Mouse (Mus musculus) cerebellum, postnatal 25 days (tissue): ENCODE measurements at regions not wholly inside any gene's neighbourhood (a gene's known extent, or its start where the extent isn't known, plus 50 kb on each side); places are given as distances from the start of the nearest gene placed in this dataset.

Source experiments
- DNase-seq, 2 experiments: peaks; one replicate each; pipeline ENCODE4 v3.0.0; 2021; ENCODE audit warnings: mixed read lengths in 2 of 2

DNA sequence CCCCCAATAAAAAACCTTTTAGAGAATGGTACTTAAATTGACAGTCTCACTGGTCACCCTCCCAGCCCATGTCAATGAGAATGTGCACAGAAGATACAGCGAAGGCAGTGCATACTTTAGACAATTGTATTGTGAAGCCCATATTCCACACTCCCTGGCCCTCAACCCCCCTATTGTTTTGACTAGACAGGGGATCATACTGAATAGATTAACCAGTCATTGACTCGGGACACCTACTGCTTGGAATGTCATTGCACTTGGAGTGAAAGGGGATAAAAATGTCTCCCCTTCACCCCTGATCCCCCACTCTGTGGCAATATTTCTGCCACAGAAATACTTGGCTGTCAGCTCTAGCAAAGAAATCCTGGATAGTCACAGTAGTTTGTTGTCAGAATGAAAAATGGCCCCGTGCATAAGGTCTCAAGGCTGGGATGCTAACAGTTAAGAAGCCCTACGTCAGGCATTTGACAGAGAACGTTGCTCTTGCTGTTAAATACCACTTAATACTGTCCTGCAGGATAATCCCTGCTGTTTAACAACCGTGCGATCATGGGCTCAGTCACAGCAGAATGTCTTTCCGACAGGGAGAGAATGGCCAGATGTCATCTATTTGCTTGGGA is 644.5 kb upstream of the Sox9 start:
- DNase-seq: no peak

DNA sequence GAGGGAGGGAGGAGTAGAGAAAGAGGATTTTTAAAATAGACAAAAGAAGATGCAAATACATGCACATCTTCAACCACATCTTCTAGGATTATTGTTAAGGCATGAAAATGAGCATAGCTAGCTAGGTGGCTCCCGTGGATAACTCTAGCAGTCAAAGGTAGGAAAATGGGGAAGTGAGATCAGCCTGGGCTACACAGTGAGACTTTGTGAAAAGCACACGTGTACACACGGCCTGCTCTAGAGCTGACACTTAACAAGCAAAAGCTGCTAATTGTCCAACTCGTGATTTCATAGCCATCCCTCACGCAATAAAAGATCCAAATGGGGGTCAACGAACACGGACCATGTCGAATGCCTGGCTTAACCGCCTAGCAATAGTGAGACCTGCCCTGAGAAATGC is 642.0 kb upstream of the Sox9 start:
- no peak for DNase-seq

DNA sequence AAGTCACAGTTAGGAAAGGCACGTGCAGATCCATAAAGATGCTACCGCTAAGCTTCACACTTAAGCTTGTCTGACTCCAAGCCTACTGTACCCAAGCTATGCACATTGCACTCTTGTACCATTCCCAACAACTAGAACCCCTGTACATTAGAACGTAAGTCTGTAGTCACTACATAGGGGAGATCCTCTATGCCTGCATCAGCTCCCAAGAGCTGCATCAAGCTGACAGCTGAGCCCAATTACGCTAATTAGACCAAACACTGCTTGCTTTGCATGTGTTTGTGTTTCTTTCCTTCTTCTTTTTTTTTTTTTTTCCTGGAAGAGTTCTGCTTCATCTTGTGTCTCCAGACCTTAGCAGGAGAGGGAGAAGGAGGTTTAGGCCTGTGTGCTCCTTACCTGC is 641.5 kb upstream of the Sox9 start:
- no peak for DNase-seq

DNA sequence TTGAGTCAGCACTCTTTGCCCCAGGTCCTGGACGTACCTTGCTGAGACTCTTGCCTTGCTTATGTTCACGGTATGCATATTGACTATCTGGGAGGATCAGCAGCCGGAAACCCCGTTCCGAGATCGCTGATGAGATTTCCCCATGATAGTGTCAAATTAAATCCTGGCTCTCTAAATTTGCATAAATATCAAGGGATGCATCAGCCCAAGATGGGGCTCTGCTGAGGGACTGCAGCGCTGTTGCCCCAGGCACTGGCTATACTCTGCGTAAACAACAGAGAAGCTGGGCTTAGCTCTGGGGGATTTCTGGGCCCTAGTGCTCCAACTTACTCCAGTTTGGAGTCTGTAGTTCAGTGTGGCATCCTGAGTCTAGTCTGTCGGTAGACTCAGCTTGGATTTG is 641.1 kb upstream of the Sox9 start:
- no peak for DNase-seq

DNA sequence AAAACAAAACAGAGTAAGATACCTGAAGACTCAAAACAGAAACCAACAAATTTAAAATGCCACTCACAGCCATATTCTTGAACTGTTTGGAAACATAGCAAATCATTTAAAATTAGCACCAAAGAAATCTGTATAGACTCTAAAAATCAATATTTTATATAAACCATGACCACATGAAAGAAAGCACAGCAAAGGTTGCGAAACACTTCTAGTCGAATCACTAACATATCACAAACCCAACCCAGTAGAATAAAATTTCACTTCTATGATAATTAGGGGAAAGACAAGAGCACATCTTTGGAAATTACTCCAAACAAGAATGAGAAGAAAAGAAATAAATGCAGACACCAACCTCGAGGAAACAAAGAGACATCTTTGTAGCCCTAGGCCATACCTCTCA is 630.0 kb upstream of the Sox9 start:
- DNase-seq: no peak

DNA sequence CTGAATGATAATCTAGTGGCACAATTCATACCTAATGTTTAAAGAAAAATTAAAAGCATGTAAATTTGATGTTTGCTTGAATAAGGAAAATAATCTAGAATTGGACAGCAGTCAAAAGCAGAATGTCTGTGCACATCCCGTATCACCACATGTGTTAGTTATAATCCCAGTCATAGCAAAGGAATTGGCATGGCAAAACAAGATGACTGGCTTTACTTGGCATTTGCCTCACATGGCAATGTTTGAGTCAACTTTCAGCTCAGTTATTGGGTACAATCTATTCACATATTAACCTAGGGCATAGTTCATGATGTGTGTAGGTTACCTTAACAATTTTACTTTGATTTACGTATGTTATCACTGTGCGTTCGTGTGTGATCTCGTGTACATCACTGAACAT is 628.8 kb upstream of the Sox9 start:
- DNase-seq: no peak

DNA sequence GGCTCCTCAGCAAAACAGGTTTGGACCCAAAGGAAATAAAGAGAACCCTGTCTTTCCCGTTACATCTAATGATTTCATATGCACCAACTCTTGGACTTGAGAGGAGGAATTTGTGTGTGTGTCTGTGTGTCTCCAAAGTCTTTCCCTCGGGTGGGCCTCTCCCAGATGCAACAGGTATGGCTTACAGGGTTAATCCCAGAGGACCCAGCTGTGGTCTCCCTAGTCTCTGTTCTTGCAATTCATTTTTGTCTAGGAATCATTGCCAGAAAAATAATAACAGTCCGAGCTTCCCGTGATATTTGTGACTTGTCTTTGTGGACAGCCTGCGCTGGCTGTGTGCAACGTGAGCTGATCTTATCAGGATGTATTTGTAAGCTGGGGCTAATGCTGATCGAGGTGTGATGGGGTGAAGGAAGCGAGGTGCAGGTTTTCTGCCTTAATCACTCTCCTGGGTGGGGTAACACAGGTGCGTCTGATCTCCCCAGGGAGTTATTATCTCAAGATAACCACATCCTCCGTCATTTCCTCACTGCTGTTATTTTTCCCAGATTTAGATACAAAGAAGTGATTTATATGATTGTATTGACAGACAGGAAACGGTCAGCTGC is 627.2 kb upstream of the Sox9 start:
- DNase-seq: no peak

DNA sequence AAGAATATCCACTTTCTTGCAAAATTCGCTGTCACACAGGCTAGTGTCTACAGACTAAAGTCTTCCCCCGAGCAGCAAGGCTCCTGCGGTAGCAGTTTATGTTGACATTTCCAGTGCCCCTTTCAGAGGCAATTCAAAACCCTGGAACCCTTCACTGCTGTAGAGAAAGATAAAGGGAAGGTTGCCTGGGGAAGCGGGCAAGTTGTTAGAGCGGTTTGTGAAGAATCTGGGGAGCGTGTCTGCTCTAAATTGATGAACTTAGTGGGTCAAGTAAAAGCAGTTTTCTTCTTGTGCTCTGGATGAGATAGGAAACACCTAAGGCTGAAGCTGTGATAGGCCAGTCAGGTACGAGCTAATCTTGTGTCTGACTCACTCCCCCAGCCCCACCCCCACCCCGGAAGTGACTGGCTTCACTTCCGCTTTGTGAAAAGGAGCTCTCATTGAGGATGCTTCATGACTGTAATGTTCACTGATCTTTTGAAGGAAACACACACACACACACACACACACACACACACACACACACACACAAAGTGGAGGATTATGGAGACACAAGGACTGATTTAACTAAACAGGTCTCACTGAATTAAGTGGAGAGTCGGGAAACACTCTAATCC is 626.6 kb upstream of the Sox9 start:
- DNase-seq: no peak

DNA sequence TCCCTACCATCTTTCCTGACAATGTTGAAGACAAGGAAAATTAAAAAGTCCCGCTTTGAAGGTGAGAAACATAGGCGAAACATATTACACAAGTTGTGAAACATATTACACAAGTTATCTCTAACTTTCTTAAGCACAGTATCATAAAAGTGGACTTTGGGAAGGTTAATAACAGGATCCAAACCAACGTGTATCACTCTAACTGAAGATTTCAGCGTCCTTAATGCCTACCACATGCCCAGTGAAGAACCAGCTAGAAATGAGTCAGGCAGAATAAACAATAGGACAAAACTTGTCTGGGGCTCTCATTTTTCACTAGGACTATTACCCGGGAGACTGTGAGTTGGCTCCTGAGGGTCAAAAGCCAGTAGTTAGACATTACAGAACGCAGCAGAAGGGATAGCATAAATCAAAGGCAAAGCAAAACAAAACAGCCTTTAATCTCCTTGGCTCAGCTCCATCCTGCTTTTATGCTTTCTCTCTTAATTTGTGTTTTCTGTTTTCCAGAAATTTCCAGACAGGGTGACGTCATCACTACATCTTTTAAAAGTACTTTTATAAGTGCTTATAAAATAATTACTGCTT is 618.3 kb upstream of the Sox9 start:
- no peak for DNase-seq

DNA sequence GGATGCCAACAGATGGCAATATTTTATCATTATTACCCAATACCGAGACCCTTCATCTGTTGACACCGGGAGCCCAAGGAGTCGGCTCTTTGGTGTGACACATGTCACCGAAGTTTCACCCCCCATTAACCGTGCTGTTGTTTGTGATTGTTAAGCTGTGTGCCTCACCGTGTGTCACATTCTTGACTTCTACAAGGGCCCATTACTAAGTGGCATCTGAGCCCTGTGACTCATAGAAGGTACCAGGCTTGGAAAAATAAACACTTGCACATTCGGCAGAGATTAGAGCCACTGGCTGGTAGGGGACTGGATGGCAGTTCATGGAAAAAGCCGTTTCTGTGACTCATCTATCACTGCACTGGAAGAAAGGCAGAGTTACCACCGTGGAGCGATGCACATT is 608.4 kb upstream of the Sox9 start:
- DNase-seq: no peak

DNA sequence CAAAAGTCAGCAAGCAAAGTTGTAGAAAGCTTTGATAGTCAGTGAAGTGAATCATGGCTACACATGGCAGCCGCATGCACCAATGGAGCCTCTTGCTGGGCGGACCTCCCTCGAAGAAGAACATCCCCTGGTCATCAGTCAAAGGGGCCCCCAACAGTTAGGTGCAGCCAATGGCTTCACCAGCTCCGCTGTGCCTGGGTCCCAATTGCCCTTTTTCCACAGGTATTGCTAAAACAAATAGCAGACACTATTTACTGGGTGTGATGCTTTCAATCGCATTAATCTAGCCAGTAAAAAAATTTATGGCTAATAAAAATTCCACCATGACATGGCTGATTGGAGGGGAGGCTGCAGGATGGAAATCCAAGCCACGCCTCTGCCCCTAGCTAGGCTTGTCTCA is 606.7 kb upstream of the Sox9 start:
- no peak for DNase-seq

DNA sequence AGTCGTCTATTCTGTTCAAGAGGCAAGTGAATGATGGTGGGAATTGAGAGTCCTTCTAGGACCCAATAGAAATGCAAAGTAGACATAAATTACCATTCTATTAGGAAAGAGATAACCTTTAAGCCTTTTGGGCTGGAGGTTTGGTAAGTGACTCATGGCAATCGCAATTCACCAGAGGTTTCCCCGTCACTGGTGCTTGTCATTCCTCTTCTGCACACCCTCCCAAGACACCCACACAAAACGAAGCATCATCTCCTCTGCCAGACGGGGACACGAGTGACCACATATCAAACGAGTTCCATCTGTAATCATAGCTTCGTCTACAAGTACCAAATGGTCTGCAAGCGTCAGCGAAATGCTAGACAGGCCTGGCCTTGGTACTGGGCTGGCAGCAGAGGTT is 601.4 kb upstream of the Sox9 start:
- DNase-seq: no peak

DNA sequence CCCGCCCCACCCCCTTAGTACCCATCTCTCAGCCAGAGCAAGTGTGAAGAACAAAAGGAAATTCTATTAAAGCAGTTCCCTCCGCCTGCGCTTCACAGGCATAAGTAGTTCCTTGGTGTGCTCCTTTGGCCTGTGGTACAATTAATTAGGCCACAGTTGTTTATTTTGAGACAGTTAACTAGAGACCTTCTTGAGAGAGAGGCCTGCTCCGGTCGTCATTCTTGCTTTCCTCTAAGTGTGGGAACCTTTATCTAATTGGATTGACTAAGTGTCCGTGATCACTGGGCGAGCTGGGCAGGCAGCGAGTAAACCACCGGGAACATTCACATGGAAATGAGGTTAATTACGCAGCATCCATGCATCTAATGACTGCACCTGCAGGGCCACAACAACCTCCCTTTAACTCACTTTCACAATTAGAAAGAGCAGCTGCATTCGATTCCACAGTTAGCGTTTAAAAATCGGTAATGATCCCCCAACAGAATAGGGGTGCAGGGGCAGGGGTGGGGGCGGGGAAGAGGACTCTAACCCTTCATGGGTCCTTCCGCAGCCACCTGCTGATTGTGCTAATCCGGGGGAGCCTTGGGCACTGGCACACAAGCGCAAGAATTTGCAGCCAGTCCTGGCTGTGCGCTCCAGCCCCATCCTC is 584.3 kb upstream of the Sox9 start:
- no peak for DNase-seq

DNA sequence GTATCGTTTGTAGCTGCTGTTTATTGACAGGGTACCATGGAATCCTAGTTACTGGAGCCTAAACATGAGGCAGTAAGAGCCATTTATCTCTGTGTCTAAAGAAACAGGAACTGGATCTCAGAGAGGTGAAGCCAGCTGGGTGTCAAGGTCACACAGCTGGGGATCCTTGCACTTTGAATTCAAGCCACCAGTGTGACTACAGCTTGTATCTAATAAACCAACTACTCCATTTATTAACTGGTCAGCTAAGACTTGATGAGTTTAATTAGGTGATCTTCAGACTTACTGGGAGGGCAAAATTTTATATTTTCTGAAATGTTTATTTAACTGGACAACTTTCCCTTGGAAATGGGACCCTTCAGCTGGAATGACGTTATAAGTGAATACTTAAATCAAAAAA is 577.5 kb upstream of the Sox9 start:
- no peak for DNase-seq

DNA sequence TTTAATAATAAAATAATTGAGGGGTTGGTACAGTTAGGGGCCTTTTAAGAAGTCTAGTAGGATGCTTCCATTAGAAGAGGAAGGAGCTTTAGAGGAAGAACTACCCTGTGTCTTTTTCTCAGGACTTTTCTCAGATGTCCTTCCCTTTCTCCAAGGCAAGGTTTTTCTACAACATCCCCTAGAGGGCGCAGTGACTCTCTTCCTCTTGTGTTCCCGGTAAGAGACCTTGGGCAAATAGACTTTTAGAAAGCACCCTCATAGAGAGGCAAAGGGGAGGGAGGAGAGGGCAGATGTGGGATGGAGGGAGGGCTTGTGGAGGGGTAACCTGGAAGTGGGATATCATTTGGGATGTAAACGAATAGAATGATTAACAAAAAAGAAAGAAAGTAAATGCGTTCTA is 572.6 kb upstream of the Sox9 start:
- DNase-seq: peak in 1 of 2 experiments; percentile 46

DNA sequence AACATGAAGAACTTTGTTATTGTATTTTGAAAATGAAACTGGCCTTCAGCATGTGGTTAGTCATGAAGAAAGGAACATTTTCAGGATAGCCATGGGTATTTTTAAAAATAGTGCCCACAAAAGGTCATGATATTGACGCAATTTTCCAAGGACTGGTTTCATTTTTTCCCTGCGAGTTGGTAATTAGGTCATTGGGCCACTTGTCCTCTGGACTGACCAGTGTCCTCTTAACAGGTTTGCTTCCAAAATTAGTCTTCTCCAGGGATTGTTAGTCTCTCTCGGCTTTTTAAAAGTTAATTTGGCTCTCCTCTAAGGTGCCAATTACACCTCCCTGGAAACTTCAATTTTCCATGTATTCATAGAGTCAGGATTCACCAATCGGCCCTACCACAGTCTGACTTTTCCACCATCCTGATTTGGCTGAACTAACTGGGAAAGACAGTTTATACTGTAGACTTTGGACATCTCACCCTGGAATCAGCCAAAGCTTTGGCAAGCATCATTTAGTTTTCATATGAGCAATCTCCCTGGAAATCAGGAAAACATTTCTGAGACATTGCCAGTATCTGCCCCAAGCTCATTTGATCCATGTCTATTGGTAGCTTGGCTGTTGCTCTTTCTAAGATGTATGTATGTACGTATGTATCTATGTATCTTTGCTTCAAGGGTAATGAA is 562.8 kb upstream of the Sox9 start:
- DNase-seq: no peak

DNA sequence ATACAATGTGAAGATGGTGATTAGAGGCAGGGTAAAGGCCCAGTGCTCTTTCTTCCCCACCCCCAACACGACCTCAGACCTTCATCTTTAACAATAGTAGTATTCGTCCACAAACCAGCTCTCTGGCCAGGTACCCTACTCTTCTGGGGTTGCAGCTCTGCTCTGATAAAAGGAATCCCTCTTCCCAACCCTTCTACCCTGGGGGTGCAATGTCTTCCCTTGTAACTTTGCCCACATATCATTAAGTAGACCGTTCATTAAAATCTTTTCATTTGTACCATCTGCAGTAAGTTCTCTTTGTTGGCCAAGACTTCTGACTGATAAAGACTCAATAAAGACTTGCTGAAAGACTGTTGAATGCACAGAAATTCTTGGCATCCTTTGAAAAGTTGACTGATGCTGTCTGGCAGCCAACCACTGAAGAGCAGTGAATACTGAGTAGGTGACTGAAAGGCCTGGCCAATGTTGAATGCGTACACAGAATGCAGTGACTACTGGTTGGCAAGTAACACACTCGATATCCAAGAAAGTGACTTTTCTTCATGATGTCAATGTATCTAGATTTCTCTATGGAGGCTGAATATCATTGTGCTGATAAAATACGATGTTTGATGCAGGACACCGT is 547.4 kb upstream of the Sox9 start:
- no peak for DNase-seq

DNA sequence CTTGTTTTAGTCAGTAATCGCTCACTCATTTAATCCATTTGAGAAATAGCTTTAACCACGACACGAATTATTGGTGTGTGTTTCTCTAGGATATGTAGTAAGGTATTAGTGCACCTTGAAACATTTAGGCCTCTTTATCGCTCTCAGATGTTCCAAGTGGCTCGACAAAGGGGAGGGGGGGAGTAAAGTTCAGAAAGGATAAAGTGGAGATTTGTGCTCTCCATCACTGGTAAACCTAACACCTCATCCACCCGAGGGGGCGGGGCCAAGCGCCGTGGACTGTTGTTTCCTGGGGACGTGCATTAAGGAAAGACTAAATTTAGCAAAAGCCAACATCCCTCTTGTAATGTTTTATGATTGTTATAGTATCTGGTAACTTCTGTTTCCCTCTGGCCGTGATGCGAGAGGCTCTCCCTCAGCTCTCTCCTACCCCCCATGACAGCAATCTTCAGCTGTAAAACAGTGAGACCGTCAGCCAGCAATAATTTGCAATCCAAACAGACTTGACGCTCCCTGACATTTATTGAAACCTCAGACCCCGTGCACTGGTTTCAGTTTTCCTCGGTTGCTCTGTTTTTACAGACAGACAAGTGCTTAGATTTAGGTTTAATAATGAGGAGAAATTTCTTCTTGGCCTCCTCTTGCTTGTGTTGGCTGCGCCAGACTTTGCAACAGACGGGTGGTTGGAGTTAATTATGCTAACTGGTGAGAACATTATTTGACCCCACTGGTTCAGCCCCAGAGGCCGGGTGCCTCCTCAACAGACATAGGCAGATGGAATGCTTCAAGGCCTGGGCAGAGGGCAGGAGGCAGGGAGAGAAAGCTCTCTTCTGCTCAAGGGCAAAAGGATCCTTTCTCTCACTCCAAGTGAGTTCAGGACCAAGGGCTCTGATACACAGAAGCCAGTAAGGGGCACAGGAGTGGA is 542.8 kb upstream of the Sox9 start:
- peak in 1 of 2 experiments; percentile 7 for DNase-seq

DNA sequence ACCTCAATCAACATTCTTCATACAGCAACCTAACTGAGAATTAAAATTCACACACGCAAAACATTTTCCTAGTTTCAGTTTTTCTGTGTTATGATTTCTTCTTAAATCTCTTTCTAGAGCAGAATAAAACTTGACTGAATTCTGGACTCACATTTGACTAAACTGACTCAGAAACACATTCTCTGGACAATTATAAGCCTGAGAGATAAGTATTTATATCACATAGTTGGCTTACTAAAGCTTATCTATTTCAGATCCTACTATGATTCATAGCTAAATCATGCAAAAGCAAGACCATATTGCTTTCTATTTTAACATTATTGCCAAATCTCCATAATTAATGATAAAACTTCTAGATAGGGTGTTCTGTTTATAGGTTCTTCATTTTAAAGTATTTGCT is 529.5 kb upstream of the Sox9 start:
- DNase-seq: no peak

DNA sequence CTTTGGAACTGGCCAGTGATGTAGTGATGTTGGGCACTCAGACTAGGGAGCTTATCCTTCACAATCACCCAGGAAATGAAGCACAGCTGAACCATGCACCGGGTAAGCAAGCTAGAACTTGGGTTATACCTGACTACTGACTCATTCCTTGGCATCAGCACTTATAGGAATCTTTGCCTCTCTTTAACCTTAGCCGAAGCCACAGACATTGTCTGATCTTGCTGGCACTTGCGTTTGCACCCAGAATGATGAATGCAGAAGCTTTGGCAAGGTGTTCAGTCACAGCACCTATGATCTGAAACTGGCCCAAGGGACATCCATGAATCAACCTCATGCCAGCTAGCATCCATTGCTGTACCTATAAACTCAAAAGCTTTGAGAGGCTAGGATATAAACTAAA is 529.0 kb upstream of the Sox9 start:
- no peak for DNase-seq

DNA sequence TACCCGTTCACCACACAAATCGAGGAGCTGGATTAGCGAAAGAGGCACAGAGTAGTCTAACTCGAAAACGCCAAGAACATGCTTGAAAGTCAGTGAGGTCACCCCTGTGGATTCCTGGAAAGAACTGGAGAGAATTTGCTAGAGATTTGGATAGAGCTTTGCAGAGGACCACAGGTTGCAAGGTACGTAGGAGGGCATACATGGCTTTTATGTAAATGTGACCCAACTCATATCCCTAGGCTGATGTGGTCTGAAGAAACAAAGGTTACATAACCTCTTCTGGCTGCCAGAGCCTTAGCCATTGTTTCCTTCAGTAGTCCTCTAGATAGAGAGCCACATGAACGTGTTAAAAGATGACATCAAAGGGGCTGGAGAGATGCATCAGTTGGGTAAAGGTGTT is 525.7 kb upstream of the Sox9 start:
- no peak for DNase-seq

DNA sequence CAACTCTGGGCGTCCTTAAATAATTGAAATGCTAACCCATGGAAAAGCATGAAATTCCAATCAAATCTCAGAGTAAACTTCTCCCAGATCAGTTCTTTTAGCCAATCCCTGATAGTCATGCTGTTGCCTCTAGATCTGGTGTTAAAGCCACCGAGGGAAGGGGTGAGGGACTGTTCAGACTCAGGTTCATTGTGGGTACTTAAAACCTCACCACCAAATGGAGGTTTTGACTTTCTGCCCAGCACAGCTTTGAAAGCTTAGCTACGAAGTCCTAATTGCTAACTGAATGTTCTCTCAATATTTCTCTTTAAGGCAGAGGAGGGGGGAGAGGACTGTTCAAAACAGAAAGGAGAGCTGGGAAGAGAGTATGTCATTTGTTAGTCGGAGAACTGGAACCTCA is 517.9 kb upstream of the Sox9 start:
- no peak for DNase-seq
